Mouse (Mus musculus) lung, embryonic 16.5 days (tissue): ENCODE data around the gene Oaz3. TPM values are rescaled to one million over a fixed set of nuclear protein-coding genes. Genes with fewer than 3 reads are reported as not detected.
A peak's percentile ranks its signal among the peaks of the same experiment; 100 is the strongest.

Source experiments
- ATAC-seq: fragments of 200-750 bp; cut with Nextera tagmentation; 2 replicates; pipeline ENCODE4 v1.8.0; 2017; ENCODE audit warnings: low read depth, mild to moderate bottlenecking, moderate library complexity
- H3K27ac ChIP-seq: fragments of 300-500 bp; sonication (generic); 2 replicates; pipeline ENCODE4 v1.5.1; 2014; ENCODE audit warnings: mild to moderate bottlenecking, control low read depth, low read length
- H3K27me3 ChIP-seq: fragments of 300-500 bp; sonication (generic); 2 replicates; pipeline ENCODE4 v1.6.1; 2014; ENCODE audit warnings: low read depth, low read length, mixed read lengths; ENCODE audit not compliant: control insufficient read depth, insufficient read depth
- H3K36me3 ChIP-seq: fragments of 300-500 bp; sonication (generic); 2 replicates; pipeline ENCODE4 v1.6.1; 2014; ENCODE audit warnings: low read length; ENCODE audit not compliant: control insufficient read depth, insufficient read depth
- H3K4me1 ChIP-seq: fragments of 300-500 bp; sonication (generic); replicated peaks from 2 replicates; pipeline ENCODE4 v1.6.1; 2014; ENCODE audit warnings: low read length, mixed read lengths; ENCODE audit not compliant: control insufficient read depth, insufficient read depth
- H3K4me2 ChIP-seq: fragments of 300-500 bp; sonication (generic); 2 replicates; pipeline ENCODE4 v1.6.1; 2014; ENCODE audit warnings: low read depth, low read length, control low read depth
- H3K4me3 ChIP-seq: fragments of 300-500 bp; sonication (generic); 2 replicates; pipeline ENCODE4 v1.5.1; 2014; ENCODE audit warnings: mild to moderate bottlenecking, low read length, control low read depth
- H3K9ac ChIP-seq: fragments of 300-500 bp; sonication (generic); 2 replicates; pipeline ENCODE4 v1.6.1; 2014; ENCODE audit warnings: low read length, control low read depth
- H3K9me3 ChIP-seq: fragments of 300-500 bp; sonication (generic); 2 replicates; pipeline ENCODE4 v1.6.1; 2016; ENCODE audit warnings: low read length; ENCODE audit not compliant: control insufficient read depth
- WGBS: fragments of 180-500 bp; shearing (Covaris S2); extraction: QIAGEN DNeasy Blood & Tissue Kit; methylation state at CpG from one replicate; pipeline ENCODE4 v1.1.7; 2014; 5-methylcytosine and 5-hydroxymethylcytosine counted together
- polyA plus RNA-seq: library from polyadenylated mRNA; unstranded; fragments of >200 nt; fragmentation: Nextera tagmentation; extraction: Ambion mirVana; gene quantifications from 2 replicates; pipeline ENCODE4 v1.2.1, GENCODE M21; 2015

The Oaz3 gene
- polyA plus RNA-seq, 1 experiment from 2014 or later, result 0.31 TPM

DNA sequence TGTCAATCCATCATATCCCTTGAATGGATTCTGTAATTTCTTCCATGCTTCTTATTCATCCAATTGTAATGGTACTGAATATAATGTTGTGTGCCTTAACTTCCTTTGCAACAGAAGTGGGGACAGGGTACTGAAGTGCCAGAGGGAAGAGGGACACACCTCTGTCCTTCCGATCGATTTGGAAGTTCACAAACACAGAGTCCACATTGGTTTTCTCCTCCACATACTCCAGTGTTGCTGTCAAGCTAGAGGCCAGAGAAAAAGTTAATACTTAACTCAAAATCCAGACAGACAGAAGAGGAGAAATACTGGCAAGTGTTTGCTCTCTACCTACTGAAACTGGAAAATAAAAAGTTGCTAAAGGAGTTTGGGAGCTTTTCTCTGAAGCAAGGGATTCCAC is 9.4 kb downstream of the Oaz3 start:
- Histone ChIP-seq H3K36me3 (no peaks in the 10 kb centered on the region), H3K27me3 (no peaks in the 10 kb centered on the region), H3K9me3 (no peaks in the 10 kb centered on the region), H3K4me1 (no peaks in the 10 kb centered on the region), H3K4me3 (no peak overlapping the region), H3K4me2 (no peak overlapping the region), H3K9ac (no peak overlapping the region), H3K27ac (no peak overlapping the region)
- no peak for ATAC-seq
- 60% methylated on average over 2 of the region's 2 CpGs for WGBS

GRCm38 (mm10) chr3:94430980-94431379 is 12.7 kb downstream of the Oaz3 start:
- H3K9ac ChIP-seq, result no peak overlapping the region
- no peaks in the 10 kb centered on the region for H3K4me1 ChIP-seq
- H3K4me3 ChIP-seq, result no peak overlapping the region
- 58% methylated on average over 2 of the region's 2 CpGs for WGBS
- H3K27ac ChIP-seq, result no peak overlapping the region
- no peak for ATAC-seq
- no peaks in the 10 kb centered on the region for H3K9me3 ChIP-seq
- no peaks in the 10 kb centered on the region for H3K27me3 ChIP-seq
- H3K36me3 ChIP-seq, result no peaks in the 10 kb centered on the region
- H3K4me2 ChIP-seq, result no peak overlapping the region

- Histone ChIP-seq H3K36me3 (no peaks in the 10 kb centered on the region), H3K4me2 (peak within 1 kb of the TSS; percentile 69), H3K27ac (no peak within 1 kb of the TSS), H3K9me3 (no peaks in the 10 kb centered on the region), H3K4me1 (peaks cover 9% of the 10 kb centered on the region), H3K27me3 (no peaks in the 10 kb centered on the region), H3K4me3 (peak within 1 kb of the TSS; percentile 51), H3K9ac (peak within 1 kb of the TSS; percentile 58)
- ATAC-seq, result peak; percentile 100
- 7% methylated on average over 52 of the region's 52 CpGs for WGBS
Measured at GRCm38 (mm10) chr3:94413031-94413679, 30.6 kb downstream of the Oaz3 start, which contains the start of gene Tdrkh. Gene Tdrkh (plus strand): TSS chr3:94413273.

DNA sequence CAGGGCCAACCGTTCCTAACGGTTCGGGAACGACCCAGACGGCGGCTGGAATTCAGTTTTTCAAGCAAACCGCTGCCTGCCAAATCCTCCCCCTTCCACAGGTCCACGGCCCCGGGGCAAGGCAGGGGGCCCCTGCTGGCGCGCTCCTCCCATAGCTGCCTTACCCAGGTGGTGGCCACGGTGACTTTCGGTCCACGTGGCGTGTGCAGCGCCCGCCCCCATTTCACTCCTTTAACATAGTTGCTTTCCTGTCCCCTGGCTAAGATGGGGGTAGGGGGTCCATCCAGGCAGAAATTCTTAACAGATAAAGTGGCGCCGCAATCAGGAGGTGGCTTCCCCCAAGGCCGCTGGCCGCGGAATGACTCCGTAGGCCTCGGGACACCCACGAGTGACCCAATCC is 31.2 kb downstream of the Oaz3 start:
- Histone ChIP-seq H3K36me3 (no peaks in the 10 kb centered on the region), H3K9me3 (no peaks in the 10 kb centered on the region), H3K4me2 (peak overlapping the region; percentile 69), H3K9ac (peak overlapping the region; percentile 53), H3K27me3 (no peaks in the 10 kb centered on the region), H3K4me3 (peak overlapping the region; percentile 51), H3K27ac (no peak overlapping the region), H3K4me1 (peaks cover 9% of the 10 kb centered on the region)
- peak; percentile 43 for ATAC-seq
- 8% methylated on average over 25 of the region's 25 CpGs for WGBS

GRCm38 (mm10) chr3:94405561-94405960 is 38.2 kb downstream of the Oaz3 start:
- Histone ChIP-seq H3K4me2 (no peak overlapping the region), H3K27me3 (no peaks in the 10 kb centered on the region; the same call in 1 of the 2 replicates), H3K36me3 (no peaks in the 10 kb centered on the region), H3K9ac (no peak overlapping the region), H3K9me3 (no peaks in the 10 kb centered on the region), H3K4me3 (no peak overlapping the region), H3K27ac (peak overlapping the region; percentile 83), H3K4me1 (peaks cover 10% of the 10 kb centered on the region)
- WGBS, result 35% methylated on average over 4 of the region's 4 CpGs
- ATAC-seq, result peak; percentile 93

DNA sequence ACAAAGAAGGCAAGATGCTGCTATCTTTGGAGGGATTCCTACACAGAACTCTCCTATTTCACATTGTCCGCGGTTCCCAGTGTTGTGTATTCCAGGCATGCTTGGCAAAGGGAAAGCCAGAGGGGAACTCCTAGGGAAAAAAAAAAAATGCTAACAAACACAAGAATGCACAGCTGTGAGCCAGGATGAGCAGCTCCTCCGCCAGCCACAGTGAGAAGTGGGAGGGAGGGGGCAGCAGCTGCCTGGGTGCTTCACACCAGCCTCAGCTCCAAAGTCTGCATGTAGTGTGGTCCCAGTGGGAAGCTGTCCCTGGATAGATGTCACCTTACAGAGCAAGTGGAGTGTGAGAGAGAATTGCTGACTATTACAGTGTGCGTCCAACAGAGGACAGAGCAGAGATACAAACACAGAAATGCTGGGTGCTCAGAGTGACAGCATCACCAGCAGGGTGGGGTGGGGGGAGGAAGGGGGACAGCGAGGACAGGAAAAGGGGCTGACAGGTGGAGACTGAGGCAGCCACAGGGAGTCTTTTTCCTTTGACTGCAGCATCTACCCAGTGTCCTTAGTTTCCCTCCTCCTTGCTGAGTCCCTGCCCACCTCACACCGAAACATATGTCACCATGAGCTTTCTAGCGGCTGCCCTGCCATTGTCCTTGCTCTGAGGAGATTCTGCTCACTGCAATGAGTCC is 39.2 kb downstream of the Oaz3 start:
- no peaks in the 10 kb centered on the region for H3K36me3 ChIP-seq
- no peaks in the 10 kb centered on the region for H3K9me3 ChIP-seq
- no peak overlapping the region for H3K9ac ChIP-seq
- no peak overlapping the region for H3K4me2 ChIP-seq
- peak overlapping the region; percentile 56 for H3K27ac ChIP-seq
- 19% methylated on average over 7 of the region's 7 CpGs for WGBS
- H3K27me3 ChIP-seq, result peaks cover 2% of the 10 kb centered on the region
- H3K4me1 ChIP-seq, result peaks cover 10% of the 10 kb centered on the region
- H3K4me3 ChIP-seq, result no peak overlapping the region
- ATAC-seq, result no peak

DNA sequence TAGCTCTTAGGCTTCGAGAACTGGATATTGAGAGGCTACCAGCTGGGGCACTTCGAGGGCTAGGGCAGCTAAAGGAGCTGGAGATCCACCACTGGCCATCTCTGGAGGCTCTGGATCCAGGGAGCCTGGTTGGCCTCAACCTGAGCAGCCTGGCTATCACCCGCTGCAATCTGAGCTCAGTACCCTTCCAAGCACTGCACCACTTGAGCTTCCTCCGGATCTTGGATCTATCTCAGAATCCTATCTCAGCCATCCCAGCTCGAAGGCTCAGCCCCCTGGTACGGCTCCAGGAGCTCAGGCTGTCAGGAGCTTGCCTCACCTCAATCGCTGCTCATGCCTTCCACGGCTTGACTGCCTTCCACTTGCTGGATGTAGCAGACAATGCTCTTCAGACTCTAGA is 41.3 kb downstream of the Oaz3 start:
- H3K4me2 ChIP-seq, result no peak overlapping the region
- H3K36me3 ChIP-seq, result no peaks in the 10 kb centered on the region
- no peaks in the 10 kb centered on the region for H3K9me3 ChIP-seq
- no peak overlapping the region for H3K9ac ChIP-seq
- H3K27me3 ChIP-seq, result peaks cover 7% of the 10 kb centered on the region
- peaks cover 14% of the 10 kb centered on the region for H3K4me1 ChIP-seq
- no peak overlapping the region for H3K27ac ChIP-seq
- 55% methylated on average over 8 of the region's 8 CpGs for whole genome bisulfite sequencing
- no peak overlapping the region for H3K4me3 ChIP-seq
- ATAC-seq, result no peak

GRCm38 (mm10) chr3:94399663-94400310 is 43.9 kb downstream of the Oaz3 start:
- no peak for ATAC-seq
- Histone ChIP-seq H3K9ac (no peak overlapping the region), H3K4me2 (no peak overlapping the region), H3K4me1 (peaks cover 9% of the 10 kb centered on the region), H3K27ac (no peak overlapping the region), H3K9me3 (no peaks in the 10 kb centered on the region), H3K27me3 (peaks cover 7% of the 10 kb centered on the region), H3K4me3 (no peak overlapping the region), H3K36me3 (no peaks in the 10 kb centered on the region)
- 46% methylated on average over 5 of the region's 5 CpGs for WGBS

GRCm38 (mm10) chr3:94398943-94399481 is 44.7 kb downstream of the Oaz3 start:
- peaks cover 7% of the 10 kb centered on the region for H3K27me3 ChIP-seq
- H3K36me3 ChIP-seq, result no peaks in the 10 kb centered on the region
- peaks cover 3% of the 10 kb centered on the region for H3K4me1 ChIP-seq
- H3K4me3 ChIP-seq, result peak overlapping the region; percentile 34
- ATAC-seq, result peak; percentile 51
- peak overlapping the region; percentile 36; the same call in 1 of the 2 replicates for H3K9ac ChIP-seq
- peak overlapping the region; percentile 62 for H3K4me2 ChIP-seq
- H3K9me3 ChIP-seq, result no peaks in the 10 kb centered on the region
- H3K27ac ChIP-seq, result no peak overlapping the region
- 3% methylated on average over 20 of the region's 20 CpGs for WGBS
